Comparison of ENCODE assay signal across 8 mouse cellular contexts in the genomic region with DNA sequence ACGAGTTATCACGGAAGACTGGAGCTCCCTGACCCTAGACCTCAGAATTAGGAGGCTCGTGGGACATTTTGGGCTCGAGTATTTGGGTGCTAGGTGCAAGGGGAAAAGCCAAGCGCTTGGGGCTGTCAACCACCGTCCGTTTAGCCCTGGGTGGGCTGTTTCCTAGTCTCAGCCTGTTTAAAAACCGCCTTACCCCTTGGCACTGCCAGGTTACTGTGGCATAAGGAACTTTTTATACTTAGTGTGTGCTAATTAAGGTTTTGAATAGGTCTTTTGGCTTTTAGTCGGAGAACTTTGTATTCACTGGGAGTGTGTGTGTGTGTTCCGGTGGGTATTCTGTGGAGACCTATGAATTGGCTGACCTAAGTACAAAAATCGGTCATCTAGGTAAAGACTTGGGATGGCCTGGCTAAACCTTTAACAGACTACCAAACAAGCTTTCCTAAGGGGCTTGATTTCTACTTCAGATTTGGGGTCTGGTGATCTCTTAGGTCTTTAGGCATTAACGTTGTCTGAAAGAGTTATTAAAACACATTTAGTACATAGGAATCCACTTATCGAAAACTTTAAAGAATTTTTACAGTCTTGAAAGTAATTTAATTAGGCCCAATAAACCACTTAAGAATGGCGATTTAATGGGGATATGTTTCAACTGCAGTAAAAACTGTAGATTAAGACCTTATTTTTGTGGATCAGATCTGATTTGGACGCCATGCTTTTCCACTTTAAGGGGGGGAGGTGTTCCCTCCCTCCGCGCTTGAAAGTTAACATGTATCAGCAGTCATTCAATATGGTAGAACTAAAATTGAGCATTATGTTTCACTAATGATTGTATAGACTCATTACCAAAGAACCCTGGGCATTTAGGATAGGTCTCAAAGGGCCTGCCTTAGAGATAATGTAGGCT. TPM values are rescaled to one million over a fixed set of nuclear protein-coding genes. Genes with fewer than 3 reads are reported as not detected.
DNase-seq lines count a peak whose midpoint lies in the region; ATAC-seq and TF ChIP-seq lines count a peak whose summit lies in the region.

No protein-coding gene starts in this region.

- TF ChIP-seq CTCF in stomach, postnatal 0 days (IDR thresholded peaks at IDR 0.05; ENCODE audit: low read depth) = no peak

- 18% methylated on average over 17 of the region's 17 CpGs for WGBS in limb, embryonic 14.5 days
- 38% methylated on average over 17 of the region's 17 CpGs for WGBS in stomach, postnatal 0 days

- H3K9me3 ChIP-seq in limb, embryonic 14.5 days (ENCODE audit: control insufficient read depth, low read length) = no peaks in the 10 kb centered on the region
- H3K9me3 ChIP-seq in stomach, postnatal 0 days (ENCODE audit: control insufficient read depth, low read length) = no peaks in the 10 kb centered on the region

- peak overlapping the region; percentile 67 for H3K9ac ChIP-seq in limb, embryonic 14.5 days (ENCODE audit: low read depth, low read length, severe bottlenecking)
- H3K9ac ChIP-seq in stomach, postnatal 0 days (ENCODE audit: low read length) = peak overlapping the region; percentile 83

- TF ChIP-seq EP300 in stomach, postnatal 0 days (optimal IDR thresholded peaks at IDR 0.05) = no peak

- TF ChIP-seq POLR2A in limb, embryonic 14.5 days (IDR thresholded peaks at IDR 0.05; ENCODE audit: borderline replicate concordance, extremely low read depth, insufficient read depth, insufficient read length) = no peak

- no peaks in the 10 kb centered on the region for H3K27me3 ChIP-seq in limb, embryonic 14.5 days (ENCODE audit: control insufficient read depth, insufficient read depth, low read length)
- H3K27me3 ChIP-seq in stomach, postnatal 0 days (ENCODE audit: control insufficient read depth, insufficient read depth, low read length) = no peaks in the 10 kb centered on the region

- peaks cover 35% of the 10 kb centered on the region for H3K4me1 ChIP-seq in limb, embryonic 14.5 days (ENCODE audit: control insufficient read depth, insufficient read depth, low read length)
- 0 out of 2 replicates have a peak, but pooled peaks cover 4% of the 10 kb centered on the region for H3K4me1 ChIP-seq in stomach, postnatal 0 days (replicated peaks; ENCODE audit: control insufficient read depth, insufficient read depth)

- no peak for ATAC-seq in limb, embryonic 14.5 days (ENCODE audit: low FRiP score, low read depth)
- ATAC-seq in stomach, postnatal 0 days (ENCODE audit: low FRiP score, low TSS enrichment) = no peak

- peak; percentile 36 for DNase-seq in embryo, embryonic 10.5 days (ENCODE audit: low spot score)
- no peak for DNase-seq in embryo, embryonic 11 days
- DNase-seq in thymus, postnatal 0 days (ENCODE audit: low spot score) = peak; percentile 7
- DNase-seq in thymus, postnatal 25 days = no peak
- no peak for DNase-seq in limb, embryonic 14.5 days (ENCODE audit: low spot score)
- no peak for DNase-seq in stomach, postnatal 0 days (ENCODE audit: low spot score)
- DNase-seq in thymus, postnatal 4 days = no peak
- DNase-seq in adrenal gland, postnatal 10 days = no peak

- H3K36me3 ChIP-seq in limb, embryonic 14.5 days (ENCODE audit: control insufficient read depth, insufficient read depth, low read length) = no peaks in the 10 kb centered on the region
- H3K36me3 ChIP-seq in stomach, postnatal 0 days (ENCODE audit: control insufficient read depth, insufficient read depth, low read length) = no peaks in the 10 kb centered on the region

- peak overlapping the region; percentile 99 for H3K4me2 ChIP-seq in limb, embryonic 14.5 days (replicated peaks; ENCODE audit: low read depth, low read length, severe bottlenecking)
- peak overlapping the region; percentile 94 for H3K4me2 ChIP-seq in stomach, postnatal 0 days (replicated peaks; ENCODE audit: low read depth)

- peak overlapping the region; percentile 77 for H3K4me3 ChIP-seq in limb, embryonic 14.5 days (replicated peaks; ENCODE audit: low read length)
- peak overlapping the region; percentile 88 for H3K4me3 ChIP-seq in stomach, postnatal 0 days (ENCODE audit: low read depth, low read length)

- no peak overlapping the region for H3K27ac ChIP-seq in limb, embryonic 14.5 days (replicated peaks; ENCODE audit: low read depth, low read length)
- H3K27ac ChIP-seq in stomach, postnatal 0 days (replicated peaks) = peak overlapping the region; percentile 98

RNA-seq across cellular contexts. Expression of gene Zcchc2, which starts 2.0 kb away (rescaled TPM):
- 3.7 and 5.3 TPM in 2 replicates for polyA plus RNA-seq in thymus, postnatal 0 days (2015; fragmentation: Nextera tagmentation; extraction: Ambion mirVana)
- polyA plus RNA-seq in limb, embryonic 14.5 days (2012; rRNA removed) = 12.1 and 15.0 TPM in 2 replicates
- 2.8 TPM in 2 replicates for polyA plus RNA-seq in limb, embryonic 14.5 days (2014; fragmentation: Nextera tagmentation; extraction: Ambion mirVana)
- 1.2 and 1.5 TPM in 2 replicates for polyA plus RNA-seq in stomach, postnatal 0 days (2015; fragmentation: Nextera tagmentation; extraction: Ambion mirVana)
- 10 to 100 TPM; 14.0 to 16.3 TPM for total RNA-seq in adrenal gland, postnatal 10 days (2021)

Comparison
In these comparisons a context has a peak if more than half of its experiments do, and no peak if none do; other contexts are left out.
1. DNase-seq: peak in embryo, embryonic 10.5 days (single experiment) and thymus, postnatal 0 days (single experiment); none in embryo, embryonic 11 days (single experiment), thymus, postnatal 25 days (single experiment), limb, embryonic 14.5 days (single experiment), stomach, postnatal 0 days (single experiment), thymus, postnatal 4 days (single experiment) and adrenal gland, postnatal 10 days (single experiment).